ENCODE assay signal across 8 mouse cellular contexts in the genomic region with DNA sequence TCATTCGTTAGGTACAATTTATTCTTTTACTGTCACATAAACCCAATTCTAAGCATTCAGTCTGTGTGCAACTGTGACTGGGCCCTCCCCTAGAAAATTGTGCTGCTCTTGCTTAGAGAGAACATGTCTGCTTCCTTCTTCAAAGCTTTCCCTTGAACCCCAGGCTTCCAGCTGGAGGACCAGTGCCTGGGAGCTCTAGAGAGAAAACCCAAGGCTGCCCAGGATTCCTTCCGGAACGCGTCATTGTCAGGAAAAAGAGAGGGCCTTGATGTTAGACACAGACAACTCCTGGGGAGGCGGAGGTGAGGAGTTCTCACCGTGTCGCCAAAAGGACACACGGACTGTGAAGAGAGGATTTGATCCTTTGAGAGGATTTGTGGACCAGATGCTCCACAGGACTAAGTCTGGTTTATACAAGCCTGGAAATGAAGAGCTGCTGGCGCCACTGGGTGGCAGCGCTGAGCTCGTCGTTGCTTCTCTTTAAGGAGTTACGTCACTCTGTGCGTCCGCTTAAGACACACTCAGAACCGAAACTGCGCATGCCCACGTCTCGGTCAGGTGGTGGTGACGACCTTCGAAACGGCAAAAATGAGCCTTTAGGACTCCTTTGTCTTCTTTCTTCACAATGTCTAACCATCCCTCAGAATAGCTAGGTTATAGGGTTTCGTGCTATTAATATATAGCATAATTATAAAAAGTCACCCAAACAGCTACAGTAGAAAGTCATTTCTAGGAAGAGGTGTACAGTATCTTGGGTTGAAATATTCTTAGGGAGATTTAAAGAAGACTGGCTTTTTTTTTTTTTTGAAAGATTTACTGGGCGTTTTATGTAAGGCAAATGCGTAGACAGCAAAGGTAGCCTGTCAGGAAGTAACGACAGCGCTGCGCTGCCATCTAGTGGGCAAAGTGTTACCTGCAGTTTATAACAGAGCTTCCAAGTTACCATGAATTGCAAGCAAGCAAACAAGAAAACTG. TPM values are rescaled to one million over a fixed set of nuclear protein-coding genes. Genes with fewer than 3 reads are reported as not detected.
DNase-seq lines count a peak whose midpoint lies in the region; ATAC-seq lines count a peak whose summit lies in the region.

No protein-coding gene starts in this region.

- peak overlapping the region; percentile 53 for H3K4me3 ChIP-seq in heart, embryonic 10.5 days
- peak overlapping the region; percentile 41 for H3K4me3 ChIP-seq in kidney, embryonic 15.5 days (replicated peaks)

- peak overlapping the region; percentile 21; the same call in 1 of the 2 replicates for H3K9ac ChIP-seq in kidney, embryonic 15.5 days

- H3K36me3 ChIP-seq in heart, embryonic 10.5 days = no peaks in the 10 kb centered on the region
- H3K36me3 ChIP-seq in kidney, embryonic 15.5 days = no peaks in the 10 kb centered on the region

- H3K27ac ChIP-seq in heart, embryonic 10.5 days = peak overlapping the region; percentile 89
- peak overlapping the region; percentile 94 for H3K27ac ChIP-seq in kidney, embryonic 15.5 days

- H3K9me3 ChIP-seq in heart, embryonic 10.5 days = no peaks in the 10 kb centered on the region
- no peaks in the 10 kb centered on the region for H3K9me3 ChIP-seq in kidney, embryonic 15.5 days (replicated peaks)

- H3K4me1 ChIP-seq in heart, embryonic 10.5 days = peaks cover 15% of the 10 kb centered on the region
- peaks cover 17% of the 10 kb centered on the region for H3K4me1 ChIP-seq in kidney, embryonic 15.5 days

- H3K27me3 ChIP-seq in heart, embryonic 10.5 days (ENCODE audit: insufficient read depth, poor library complexity, severe bottlenecking) = no peaks in the 10 kb centered on the region
- H3K27me3 ChIP-seq in kidney, embryonic 15.5 days = no peaks in the 10 kb centered on the region

- WGBS in heart, embryonic 10.5 days = 5% methylated on average over 28 of the region's 28 CpGs
- WGBS in kidney, embryonic 15.5 days = 7% methylated on average over 28 of the region's 28 CpGs

- ATAC-seq in erythroblast, adult 5-6 weeks (replicated peaks; ENCODE audit: low FRiP score, poor library complexity, severe bottlenecking) = peak; percentile 100
- peak; percentile 90 for ATAC-seq in kidney, embryonic 15.5 days (replicated peaks; ENCODE audit: low FRiP score)
- peak; percentile 98 for ATAC-seq in monocyte, adult 5-6 weeks (replicated peaks; ENCODE audit: insufficient number of reproducible peaks, low FRiP score, low TSS enrichment, poor library complexity, severe bottlenecking)

- peak; percentile 90 to 92 for DNase-seq in B cell, adult 2 months
- DNase-seq in brain, adult 2 months (ENCODE audit: low read depth, low spot score) = peak; percentile 100
- peak; percentile 97 for DNase-seq in heart, embryonic 10.5 days (ENCODE audit: low spot score)
- peak; percentile 94 for DNase-seq in liver
- DNase-seq in spleen, postnatal 4 days (ENCODE audit: low spot score in 2 of 2) = peak; percentile 92 to 96

- H3K4me2 ChIP-seq in kidney, embryonic 15.5 days = peak overlapping the region; percentile 64

RNA-seq across cellular contexts. Expression of gene Ubash3b, which starts 45.9 kb away (rescaled TPM):
- total RNA-seq in erythroblast, adult 5-6 weeks (2015; ENCODE audit: low replicate concordance) = 1.9 and 3.1 TPM in 2 replicates
- total RNA-seq in erythroblast, adult 5-6 weeks (2017; ENCODE audit: low replicate concordance) = 2.9 and 9.2 TPM in 2 replicates
- 13.3 and 13.8 TPM in 2 replicates for polyA plus RNA-seq in heart, embryonic 10.5 days (2016; fragmentation: Nextera tagmentation; extraction: Ambion mirVana)
- polyA plus RNA-seq in kidney, embryonic 15.5 days (2015; fragmentation: Nextera tagmentation; extraction: Ambion mirVana) = 8.1 and 8.7 TPM in 2 replicates
- total RNA-seq in monocyte, adult 5-6 weeks (2017) = 13.4 to 29.4 TPM (median 21.3 TPM) in 3 replicates

Comparison
In these comparisons a context has a peak if more than half of its experiments do, and no peak if none do; other contexts are left out.
1. Peak in every context shown above with its lines: DNase-seq, ATAC-seq, H3K4me3 ChIP-seq and H3K27ac ChIP-seq.